Comparison of ENCODE assay signal across 8 mouse cellular contexts in the genomic region with DNA sequence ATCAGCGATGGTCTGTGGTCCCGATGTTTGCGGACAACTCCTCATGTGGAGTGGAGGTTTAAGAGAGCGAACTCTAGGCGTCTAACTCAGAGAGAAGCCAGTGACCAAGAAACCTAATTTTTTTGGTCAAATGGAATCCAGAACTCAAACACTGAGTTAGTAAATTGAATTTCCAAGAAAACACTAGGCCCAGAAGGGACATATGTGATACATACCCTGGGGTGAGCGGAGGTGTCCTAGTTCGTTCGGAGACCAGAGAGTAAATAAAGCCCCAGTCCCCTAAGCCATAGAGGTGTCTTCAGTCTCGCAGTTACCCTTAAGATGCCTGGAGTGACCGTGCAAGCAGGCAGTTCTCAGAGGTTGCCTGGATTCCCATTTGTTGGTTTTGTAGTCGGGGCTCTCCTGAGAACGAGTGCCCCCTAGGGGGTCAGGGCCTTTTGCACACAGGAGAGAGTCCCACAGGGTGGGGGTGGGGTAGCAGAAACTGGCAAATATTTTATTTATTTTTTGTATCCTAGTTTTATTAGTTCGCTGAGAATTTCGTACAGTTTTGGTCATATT. TPM values are rescaled to one million over a fixed set of nuclear protein-coding genes. Genes with fewer than 3 reads are reported as not detected.
A peak's percentile ranks its signal among the peaks of the same experiment; 100 is the strongest.
DNase-seq lines count a peak whose midpoint lies in the region; ATAC-seq and TF ChIP-seq lines count a peak whose summit lies in the region.

No protein-coding gene starts in this region.

- no peaks in the 10 kb centered on the region for H3K9me3 ChIP-seq in embryonic facial prominence, embryonic 15.5 days (replicated peaks)
- H3K9me3 ChIP-seq in kidney, postnatal 0 days (replicated peaks; ENCODE audit: low read length): no peaks in the 10 kb centered on the region
- H3K9me3 ChIP-seq in stomach, embryonic 16.5 days (replicated peaks; ENCODE audit: control insufficient read depth, low read length): no peaks in the 10 kb centered on the region

- peak; percentile 11 to 34 for DNase-seq in cerebellum, postnatal 14 days
- DNase-seq in cerebellum, adult 11 months: no peak
- DNase-seq in kidney, postnatal 0 days (ENCODE audit: low spot score): peak; percentile 65
- peak; percentile 69 for DNase-seq in lung, postnatal 36 days
- no peak for DNase-seq in left cerebral cortex, adult 8-10 months (ENCODE audit: low spot score in 2 of 2)
- no peak for DNase-seq in T-cell, adult 2 months (ENCODE audit: low spot score)

- no peak for ATAC-seq in embryonic facial prominence, embryonic 15.5 days (ENCODE audit: insufficient number of reproducible peaks, low FRiP score, low TSS enrichment, low read depth)
- ATAC-seq in kidney, postnatal 0 days (replicated peaks; ENCODE audit: low FRiP score, low read depth): no peak
- ATAC-seq in stomach, embryonic 16.5 days (ENCODE audit: insufficient read depth, low FRiP score): no peak

- H3K36me3 ChIP-seq in embryonic facial prominence, embryonic 15.5 days: no peaks in the 10 kb centered on the region
- H3K36me3 ChIP-seq in kidney, postnatal 0 days (ENCODE audit: insufficient read depth, low read length): no peaks in the 10 kb centered on the region
- no peaks in the 10 kb centered on the region for H3K36me3 ChIP-seq in stomach, embryonic 16.5 days (ENCODE audit: control insufficient read depth, insufficient read depth, low read length)

- peak overlapping the region; percentile 98 for H3K4me2 ChIP-seq in embryonic facial prominence, embryonic 15.5 days (replicated peaks)
- peak overlapping the region; percentile 97 for H3K4me2 ChIP-seq in kidney, postnatal 0 days (ENCODE audit: low read length)
- peak overlapping the region; percentile 89 for H3K4me2 ChIP-seq in stomach, embryonic 16.5 days (ENCODE audit: low read depth, low read length)

- 5% methylated on average over 14 of the region's 14 CpGs for WGBS in embryonic facial prominence, embryonic 15.5 days
- 8% methylated on average over 14 of the region's 14 CpGs for WGBS in kidney, postnatal 0 days
- WGBS in stomach, embryonic 16.5 days: 11% methylated on average over 14 of the region's 14 CpGs

- H3K27me3 ChIP-seq in embryonic facial prominence, embryonic 15.5 days: peaks cover 25% of the 10 kb centered on the region
- no peaks in the 10 kb centered on the region for H3K27me3 ChIP-seq in kidney, postnatal 0 days (ENCODE audit: insufficient read depth, low read length)
- peaks cover 20% of the 10 kb centered on the region for H3K27me3 ChIP-seq in stomach, embryonic 16.5 days (ENCODE audit: control insufficient read depth, insufficient read depth, low read length)

- H3K4me1 ChIP-seq in embryonic facial prominence, embryonic 15.5 days: peaks cover 22% of the 10 kb centered on the region
- peaks cover 5% of the 10 kb centered on the region; the same call in 1 of the 2 replicates for H3K4me1 ChIP-seq in kidney, postnatal 0 days (replicated peaks; ENCODE audit: insufficient read depth, low read length)
- 0 out of 2 replicates have a peak, but pooled peaks cover 5% of the 10 kb centered on the region for H3K4me1 ChIP-seq in stomach, embryonic 16.5 days (ENCODE audit: control insufficient read depth, insufficient read depth, low read length)

- H3K4me3 ChIP-seq in embryonic facial prominence, embryonic 15.5 days (replicated peaks): peak overlapping the region; percentile 51
- peak overlapping the region; percentile 54 for H3K4me3 ChIP-seq in kidney, postnatal 0 days (replicated peaks; ENCODE audit: low read depth, low read length)
- H3K4me3 ChIP-seq in stomach, embryonic 16.5 days (replicated peaks; ENCODE audit: low read length): peak overlapping the region; percentile 49

- TF ChIP-seq CTCF in kidney, postnatal 0 days (IDR thresholded peaks at IDR 0.05; ENCODE audit: low read depth): peak; percentile 53

- H3K27ac ChIP-seq in embryonic facial prominence, embryonic 15.5 days (replicated peaks): no peak overlapping the region
- no peak overlapping the region for H3K27ac ChIP-seq in kidney, postnatal 0 days
- H3K27ac ChIP-seq in stomach, embryonic 16.5 days (ENCODE audit: low read length): no peak overlapping the region

- no peak overlapping the region for H3K9ac ChIP-seq in embryonic facial prominence, embryonic 15.5 days
- H3K9ac ChIP-seq in kidney, postnatal 0 days (ENCODE audit: low read depth, low read length): 0 out of 2 replicates have a peak overlapping the region, but pooled peaks have one; percentile 70
- peak overlapping the region; percentile 9; the same call in 1 of the 2 replicates for H3K9ac ChIP-seq in stomach, embryonic 16.5 days (ENCODE audit: low read length)

RNA-seq across cellular contexts. Expression of gene H2-Ab1, which starts 6.4 kb away (rescaled TPM):
- 10.8 and 11.7 TPM in 2 replicates for polyA plus RNA-seq in embryonic facial prominence, embryonic 15.5 days (2015; fragmentation: Nextera tagmentation; extraction: Ambion mirVana)
- polyA plus RNA-seq in kidney, postnatal 0 days (2015; fragmentation: Nextera tagmentation; extraction: Ambion mirVana): 48.2 and 49.7 TPM in 2 replicates
- polyA plus RNA-seq in stomach, embryonic 16.5 days (2015; fragmentation: Nextera tagmentation; extraction: Ambion mirVana): 18.1 and 19.5 TPM in 2 replicates
- 10 to 100 TPM in 2 of 4 experiments, 1 to 10 TPM in 2; 2.4 to 30.3 (median 11.7) TPM for total RNA-seq in left cerebral cortex, adult 8-10 months (2022)

RNA-seq across cellular contexts. Expression of gene H2-Aa, which starts 23.7 kb away (rescaled TPM):
- 2.7 and 4.6 TPM in 2 replicates for polyA plus RNA-seq in embryonic facial prominence, embryonic 15.5 days (2015; fragmentation: Nextera tagmentation; extraction: Ambion mirVana)
- polyA plus RNA-seq in kidney, postnatal 0 days (2015; fragmentation: Nextera tagmentation; extraction: Ambion mirVana): 5.9 and 6.0 TPM in 2 replicates
- polyA plus RNA-seq in stomach, embryonic 16.5 days (2015; fragmentation: Nextera tagmentation; extraction: Ambion mirVana): 5.7 and 7.9 TPM in 2 replicates
- total RNA-seq in left cerebral cortex, adult 8-10 months (2022): 10 to 100 TPM in 2 of 4 experiments, 1 to 10 TPM in 2; 3.4 to 37.3 (median 13.3) TPM

RNA-seq across cellular contexts. Expression of gene H2-Ob, which starts 25.2 kb away (rescaled TPM):
- 0.17 and 0.43 TPM in 2 replicates for polyA plus RNA-seq in embryonic facial prominence, embryonic 15.5 days (2015; fragmentation: Nextera tagmentation; extraction: Ambion mirVana)
- 0.11 and 0.18 TPM in 2 replicates for polyA plus RNA-seq in kidney, postnatal 0 days (2015; fragmentation: Nextera tagmentation; extraction: Ambion mirVana)
- 0.37 and 0.39 TPM in 2 replicates for polyA plus RNA-seq in stomach, embryonic 16.5 days (2015; fragmentation: Nextera tagmentation; extraction: Ambion mirVana)
- total RNA-seq in left cerebral cortex, adult 8-10 months (2022): 1 to 10 TPM in 2 of 4 experiments, under 1 TPM in 2; 0.54 to 1.3 (median 0.90) TPM

RNA-seq across cellular contexts. Expression of gene H2-Eb1, which starts 41.8 kb away (rescaled TPM):
- 3.6 and 5.0 TPM in 2 replicates for polyA plus RNA-seq in embryonic facial prominence, embryonic 15.5 days (2015; fragmentation: Nextera tagmentation; extraction: Ambion mirVana)
- 13.6 and 14.3 TPM in 2 replicates for polyA plus RNA-seq in kidney, postnatal 0 days (2015; fragmentation: Nextera tagmentation; extraction: Ambion mirVana)
- polyA plus RNA-seq in stomach, embryonic 16.5 days (2015; fragmentation: Nextera tagmentation; extraction: Ambion mirVana): 4.0 and 5.9 TPM in 2 replicates
- 10 to 100 TPM in 2 of 4 experiments, 1 to 10 TPM in 2; 2.7 to 26.0 (median 9.3) TPM for total RNA-seq in left cerebral cortex, adult 8-10 months (2022)

Comparison
In these comparisons a context has a peak if more than half of its experiments do, and no peak if none do; other contexts are left out.
1. DNase-seq: peak in cerebellum, postnatal 14 days (2 of 2), kidney, postnatal 0 days (single experiment) and lung, postnatal 36 days (single experiment); none in cerebellum, adult 11 months (single experiment), left cerebral cortex, adult 8-10 months (0 of 2) and T-cell, adult 2 months (single experiment).
2. Peak in every context shown above with its lines, with median percentiles within 50 percentile points of each other: H3K4me2 ChIP-seq and H3K4me3 ChIP-seq.